Mouse (Mus musculus): ENCODE results near the gene Med16. TPM values are rescaled to one million over a fixed set of nuclear protein-coding genes. Genes with fewer than 3 reads are reported as not detected.
A peak's percentile ranks its signal among the peaks of the same experiment; 100 is the strongest.

Med16 gene
- 15.2 and 16.1 TPM in 2 replicates for polyA plus RNA-seq (2011; ENCODE audit: insufficient read length, low read depth, missing spikeins)

DNA sequence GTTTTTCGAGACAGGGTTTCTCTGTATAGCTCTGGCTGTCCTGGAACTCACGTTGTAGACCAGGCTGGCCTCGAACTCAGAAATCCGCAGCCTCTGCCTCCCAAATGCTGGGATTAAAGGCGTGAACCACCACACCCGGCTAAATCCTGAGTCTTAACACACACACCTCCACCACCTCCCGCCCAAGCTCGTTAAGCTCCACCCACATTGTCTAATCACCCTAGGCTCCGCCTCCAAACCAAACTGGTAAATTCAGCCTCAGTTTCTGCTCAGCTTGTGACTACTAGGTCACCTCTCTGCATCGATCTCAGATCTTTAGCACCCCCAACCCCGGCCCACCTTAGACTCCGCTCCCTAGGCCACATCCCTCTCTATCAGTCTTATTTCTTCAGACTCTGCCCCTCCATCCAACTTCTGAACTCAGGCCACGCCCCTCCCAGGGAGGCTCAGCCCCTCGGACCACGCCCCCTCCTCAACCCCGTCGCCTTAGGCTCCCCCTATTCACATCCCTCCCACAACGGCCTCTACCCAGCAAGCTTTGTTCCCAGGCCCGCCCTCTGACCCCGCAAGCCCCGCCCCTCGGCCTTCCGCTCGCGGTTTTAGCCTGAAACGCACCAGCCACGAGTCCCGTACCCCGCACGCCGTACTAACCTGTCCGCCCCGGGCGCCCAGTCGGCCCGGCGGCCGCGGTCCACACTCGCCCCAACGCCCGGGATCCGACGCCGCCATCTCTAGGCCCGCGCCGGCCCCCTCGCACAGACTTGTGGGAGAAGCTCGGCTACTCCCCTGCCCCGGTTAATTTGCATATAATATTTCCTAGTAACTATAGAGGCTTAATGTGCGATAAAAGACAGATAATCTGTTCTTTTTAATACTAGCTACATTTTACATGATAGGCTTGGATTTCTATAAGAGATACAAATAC lies at the start of gene Med16:
Gene Med16, minus strand, starts transcription at position 757 of the 925 bp plus-strand sequence.
- H3K27ac ChIP-seq (ENCODE audit: insufficient read depth, low read length), result peak within 1 kb of the TSS; percentile 94
- H3K4me1 ChIP-seq (ENCODE audit: control insufficient read depth, insufficient read depth, low read length), result 0 out of 2 replicates have a peak, but pooled peaks cover 4% of the 10 kb centered on the region
- H3K4me3 ChIP-seq (ENCODE audit: insufficient read depth, low read length), result peak within 1 kb of the TSS; percentile 74
- TF ChIP-seq POLR2A (IDR thresholded peaks at IDR 0.05; ENCODE audit: low read depth, low read length), result no peak
- no peak for TF ChIP-seq CTCF (IDR thresholded peaks at IDR 0.05; ENCODE audit: borderline replicate concordance, insufficient read depth, low read length)

DNA sequence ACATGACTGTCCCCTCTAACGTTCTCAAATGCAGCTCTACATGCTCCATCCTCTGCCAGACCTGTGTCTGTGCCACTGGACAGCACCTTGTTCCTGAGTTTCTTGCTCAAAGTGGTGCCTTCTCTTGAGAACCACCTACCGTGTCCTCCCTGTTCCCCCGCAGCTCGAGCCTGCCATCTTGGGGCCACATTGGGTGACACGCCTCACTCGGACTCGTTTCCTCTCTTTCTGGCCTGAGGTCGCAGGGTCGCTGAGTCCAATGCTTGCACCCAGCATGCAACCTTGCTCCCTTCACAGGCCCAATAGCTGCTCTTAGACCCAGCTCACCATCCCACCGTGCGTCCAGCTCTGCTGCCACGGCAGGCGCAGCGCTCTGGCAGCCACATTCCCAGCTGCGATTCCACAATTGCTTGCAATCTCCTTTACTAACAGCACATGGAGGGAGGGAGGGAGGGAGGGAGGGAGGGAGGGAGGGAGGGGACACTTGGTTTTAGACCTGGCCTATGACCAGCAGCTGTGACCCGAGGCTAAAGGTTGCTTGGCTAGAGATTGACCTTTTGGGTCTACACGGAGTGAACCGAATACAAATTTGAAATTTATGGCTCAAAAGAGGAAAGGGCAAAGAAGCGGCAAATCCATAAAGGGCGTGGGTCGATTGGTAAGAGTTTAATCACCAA lies 49.6 kb upstream of the Med16 start:
- no peak overlapping the region for H3K4me3 ChIP-seq (ENCODE audit: insufficient read depth, low read length)

DNA sequence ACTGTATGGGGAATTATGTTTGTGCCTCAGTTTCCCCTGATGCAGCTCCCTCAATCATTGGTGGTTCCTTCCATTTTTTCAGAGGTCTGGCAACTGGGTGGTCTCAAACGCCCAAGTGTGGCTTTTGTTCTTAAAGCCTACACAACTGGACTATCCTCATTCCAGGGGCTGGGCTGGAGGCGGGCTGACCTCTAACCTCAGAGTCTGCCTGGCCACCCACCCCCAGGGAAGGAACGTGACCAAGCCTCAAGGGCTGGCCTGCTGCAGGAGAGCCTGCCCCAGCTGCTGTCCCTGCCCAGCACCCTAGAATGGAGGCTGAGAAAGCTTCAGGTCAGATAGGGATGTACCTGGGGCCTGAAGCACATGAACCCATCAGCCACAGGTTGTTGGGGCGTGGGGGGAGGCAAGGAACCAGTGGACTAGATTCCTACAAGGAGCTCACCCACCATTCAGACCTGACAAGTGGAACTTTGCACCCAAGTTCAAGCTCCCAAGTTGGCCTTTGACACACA lies 48.0 kb upstream of the Med16 start:
- H3K27ac ChIP-seq (ENCODE audit: insufficient read depth, low read length), result no peak overlapping the region

More for the DNA sequence above, 49.6 kb upstream of the Med16 start:
- H3K27ac ChIP-seq (ENCODE audit: insufficient read depth, low read length), result no peak overlapping the region
- H3K4me1 ChIP-seq (ENCODE audit: control insufficient read depth, insufficient read depth, low read length), result peaks cover 5% of the 10 kb centered on the region
- TF ChIP-seq CTCF (IDR thresholded peaks at IDR 0.05; ENCODE audit: borderline replicate concordance, insufficient read depth, low read length), result peak; percentile 98
- no peak for TF ChIP-seq POLR2A (IDR thresholded peaks at IDR 0.05; ENCODE audit: low read depth, low read length)

DNA sequence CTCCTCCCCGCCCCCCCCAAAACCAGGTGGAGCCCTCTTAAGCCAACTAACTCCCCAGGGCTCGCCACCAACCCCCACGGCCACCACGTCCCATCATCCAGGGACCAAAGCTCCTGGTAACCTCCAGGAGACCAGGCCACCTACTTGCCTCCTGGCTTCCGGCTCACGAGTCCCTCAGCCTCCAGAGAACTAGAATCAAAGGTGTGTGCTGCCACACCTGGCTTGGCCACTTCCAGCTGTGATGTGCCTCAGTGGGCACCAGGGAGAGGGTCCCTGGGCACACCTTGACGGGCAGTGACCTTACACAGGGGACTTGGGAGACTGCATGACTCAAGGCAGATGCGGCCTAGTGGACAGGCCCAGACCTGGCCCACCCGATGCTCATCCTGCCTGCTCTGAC lies 47.0 kb upstream of the Med16 start:
- Histone ChIP-seq H3K4me3 (ENCODE audit: insufficient read depth, low read length) (no peak overlapping the region), H3K4me1 (ENCODE audit: control insufficient read depth, insufficient read depth, low read length) (no peaks in the 10 kb centered on the region), H3K27ac (ENCODE audit: insufficient read depth, low read length) (no peak overlapping the region)
- TF ChIP-seq CTCF (IDR thresholded peaks at IDR 0.05; ENCODE audit: borderline replicate concordance, insufficient read depth, low read length), result no peak
- TF ChIP-seq POLR2A (IDR thresholded peaks at IDR 0.05; ENCODE audit: low read depth, low read length), result no peak

More for the DNA sequence above, 48.0 kb upstream of the Med16 start:
- Histone ChIP-seq H3K4me1 (ENCODE audit: control insufficient read depth, insufficient read depth, low read length) (peaks cover 5% of the 10 kb centered on the region), H3K4me3 (ENCODE audit: insufficient read depth, low read length) (no peak overlapping the region)
- TF ChIP-seq POLR2A (IDR thresholded peaks at IDR 0.05; ENCODE audit: low read depth, low read length) (no peak), CTCF (IDR thresholded peaks at IDR 0.05; ENCODE audit: borderline replicate concordance, insufficient read depth, low read length) (no peak)

DNA sequence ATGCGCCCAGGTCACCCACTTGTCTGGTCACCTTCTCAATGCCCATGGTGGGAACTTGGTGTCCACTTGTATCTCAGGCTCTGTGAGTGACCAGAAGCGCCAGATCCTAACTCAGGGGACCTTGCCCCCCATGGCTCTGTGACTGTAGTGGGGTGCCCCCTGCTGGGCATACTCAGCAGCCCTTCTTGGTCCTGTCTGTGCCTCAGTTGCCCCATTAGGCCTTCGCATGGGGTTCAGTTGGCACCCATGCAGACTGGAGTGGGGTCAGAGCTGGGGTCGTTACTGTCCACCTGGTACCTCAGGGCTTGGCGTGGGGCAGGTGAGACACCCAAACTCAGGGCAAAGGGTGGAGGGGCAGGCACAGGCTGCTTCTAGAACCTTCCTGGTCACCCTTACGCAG lies 45.2 kb upstream of the Med16 start:
- H3K4me3 ChIP-seq (ENCODE audit: insufficient read depth, low read length), result no peak overlapping the region
- TF ChIP-seq CTCF (IDR thresholded peaks at IDR 0.05; ENCODE audit: borderline replicate concordance, insufficient read depth, low read length), result peak; percentile 51; the same call in 1 of the 2 replicates
- TF ChIP-seq POLR2A (IDR thresholded peaks at IDR 0.05; ENCODE audit: low read depth, low read length), result no peak
- no peak overlapping the region for H3K27ac ChIP-seq (ENCODE audit: insufficient read depth, low read length)
- H3K4me1 ChIP-seq (ENCODE audit: control insufficient read depth, insufficient read depth, low read length), result no peaks in the 10 kb centered on the region

DNA sequence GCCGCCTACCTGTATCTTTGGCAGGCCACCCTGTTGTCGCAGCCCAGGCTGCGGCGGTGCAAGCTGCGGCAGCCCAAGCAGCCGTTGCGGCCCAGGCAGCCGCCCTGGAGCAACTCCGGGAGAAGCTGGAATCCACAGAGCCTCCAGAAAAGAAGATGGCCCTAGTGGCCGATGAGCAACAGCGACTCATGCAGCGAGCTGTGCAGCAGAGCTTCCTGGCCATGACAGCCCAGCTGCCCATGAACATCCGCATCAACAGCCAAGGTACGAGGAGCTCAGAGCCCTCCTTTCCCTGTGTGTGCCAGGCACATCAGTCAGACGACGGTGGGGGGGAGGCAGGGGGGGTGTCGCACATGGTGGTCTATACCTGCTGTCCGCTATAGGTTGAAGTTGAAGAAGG lies 41.9 kb upstream of the Med16 start:
- no peak overlapping the region for H3K4me3 ChIP-seq (ENCODE audit: insufficient read depth, low read length)
- no peak overlapping the region for H3K27ac ChIP-seq (ENCODE audit: insufficient read depth, low read length)
- H3K4me1 ChIP-seq (ENCODE audit: control insufficient read depth, insufficient read depth, low read length), result no peaks in the 10 kb centered on the region; the same call in 1 of the 2 replicates
- TF ChIP-seq CTCF (IDR thresholded peaks at IDR 0.05; ENCODE audit: borderline replicate concordance, insufficient read depth, low read length) (no peak), POLR2A (IDR thresholded peaks at IDR 0.05; ENCODE audit: low read depth, low read length) (no peak)

DNA sequence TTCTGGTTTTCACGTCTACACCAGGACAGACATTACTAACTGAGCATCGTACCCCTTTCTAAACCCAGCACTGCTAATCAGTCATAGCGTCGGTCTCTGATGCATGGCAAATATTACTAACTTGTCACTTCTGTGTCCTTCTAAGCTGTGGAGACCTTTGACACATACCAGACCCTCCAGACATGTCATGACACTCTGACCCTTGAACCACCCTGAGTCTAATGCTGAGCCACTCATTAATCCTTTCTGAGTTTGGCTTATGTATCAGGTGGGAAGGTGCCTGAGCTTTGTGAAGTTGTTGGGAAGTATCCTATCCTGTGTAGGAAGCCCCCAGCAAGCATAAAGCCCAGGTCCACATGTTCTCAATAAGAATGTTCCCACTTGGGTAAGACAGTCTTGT lies 41.1 kb upstream of the Med16 start:
- H3K4me1 ChIP-seq (ENCODE audit: control insufficient read depth, insufficient read depth, low read length), result no peaks in the 10 kb centered on the region; the same call in 1 of the 2 replicates
- TF ChIP-seq POLR2A (IDR thresholded peaks at IDR 0.05; ENCODE audit: low read depth, low read length) (no peak), CTCF (IDR thresholded peaks at IDR 0.05; ENCODE audit: borderline replicate concordance, insufficient read depth, low read length) (no peak)

DNA sequence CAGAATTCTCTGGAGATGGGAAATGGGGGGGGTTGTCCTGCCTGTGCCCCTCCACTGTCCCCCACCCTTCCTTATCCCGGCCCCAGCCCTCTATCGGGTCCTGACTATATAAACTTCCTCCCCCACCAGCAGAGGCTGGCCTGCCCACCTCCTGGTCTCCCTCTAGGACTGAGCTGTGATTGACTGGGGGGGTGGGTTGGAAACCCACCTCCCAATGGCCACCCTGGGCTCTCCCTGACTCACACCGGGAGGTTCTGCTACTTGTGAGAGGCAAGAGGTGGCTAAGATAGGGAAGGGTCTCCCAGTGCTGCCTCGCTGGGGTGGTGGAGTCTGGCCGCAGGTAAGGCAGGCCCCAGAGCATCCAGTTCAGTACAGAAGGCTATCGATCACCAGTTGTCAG lies 38.8 kb upstream of the Med16 start:
- TF ChIP-seq POLR2A (IDR thresholded peaks at IDR 0.05; ENCODE audit: low read depth, low read length), result no peak
- no peak for TF ChIP-seq CTCF (IDR thresholded peaks at IDR 0.05; ENCODE audit: borderline replicate concordance, insufficient read depth, low read length)
- H3K4me1 ChIP-seq (ENCODE audit: control insufficient read depth, insufficient read depth, low read length), result peaks cover 5% of the 10 kb centered on the region; the same call in 1 of the 2 replicates
- no peak overlapping the region for H3K27ac ChIP-seq (ENCODE audit: insufficient read depth, low read length)
- no peak overlapping the region for H3K4me3 ChIP-seq (ENCODE audit: insufficient read depth, low read length)

More for the DNA sequence above, 41.1 kb upstream of the Med16 start:
- Histone ChIP-seq H3K4me3 (ENCODE audit: insufficient read depth, low read length) (no peak overlapping the region), H3K27ac (ENCODE audit: insufficient read depth, low read length) (no peak overlapping the region)

DNA sequence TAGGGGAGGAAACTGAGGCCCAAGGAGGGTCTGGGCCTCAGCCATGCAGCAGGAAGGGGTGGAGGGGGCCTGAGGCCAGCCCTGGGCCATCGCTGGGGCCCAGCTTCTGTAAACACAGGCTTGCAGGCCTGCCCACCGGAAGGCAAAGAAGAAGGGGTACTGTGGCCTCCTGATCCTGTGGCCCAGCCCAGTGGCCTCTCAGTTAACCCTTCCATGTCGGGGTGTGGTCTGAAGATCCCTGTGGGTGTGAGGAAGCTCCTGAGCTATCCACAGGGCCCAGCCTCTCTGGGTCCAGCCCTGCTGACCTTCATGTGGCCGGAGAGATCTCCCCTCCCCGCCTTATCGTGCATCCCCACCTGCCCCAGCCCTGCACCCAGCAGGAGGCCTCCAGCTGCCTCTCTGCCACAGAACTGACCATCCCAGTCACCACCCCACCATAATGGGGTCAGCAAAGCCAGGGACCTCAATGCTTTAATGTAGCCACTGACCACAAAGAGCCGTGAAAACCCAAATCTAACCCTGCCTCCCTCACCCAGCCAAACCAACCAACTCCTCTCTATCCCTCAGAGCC lies 38.1 kb upstream of the Med16 start:
- TF ChIP-seq POLR2A (IDR thresholded peaks at IDR 0.05; ENCODE audit: low read depth, low read length) (no peak), CTCF (IDR thresholded peaks at IDR 0.05; ENCODE audit: borderline replicate concordance, insufficient read depth, low read length) (no peak)
- no peak overlapping the region for H3K27ac ChIP-seq (ENCODE audit: insufficient read depth, low read length)
- H3K4me1 ChIP-seq (ENCODE audit: control insufficient read depth, insufficient read depth, low read length), result peaks cover 5% of the 10 kb centered on the region; the same call in 1 of the 2 replicates
- no peak overlapping the region for H3K4me3 ChIP-seq (ENCODE audit: insufficient read depth, low read length)
